Mouse (Mus musculus) adipocyte (in vitro differentiated cells): ENCODE measurements at regions not wholly inside any gene's neighbourhood (a gene's known extent, or its start where the extent isn't known, plus 50 kb on each side); places are given as distances from the start of the nearest gene placed in this dataset.

Experiments used
- DNase-seq: peaks from one replicate; pipeline ENCODE4 v3.0.0-alpha.2; 2016; ENCODE audit warnings: low spot score

DNA sequence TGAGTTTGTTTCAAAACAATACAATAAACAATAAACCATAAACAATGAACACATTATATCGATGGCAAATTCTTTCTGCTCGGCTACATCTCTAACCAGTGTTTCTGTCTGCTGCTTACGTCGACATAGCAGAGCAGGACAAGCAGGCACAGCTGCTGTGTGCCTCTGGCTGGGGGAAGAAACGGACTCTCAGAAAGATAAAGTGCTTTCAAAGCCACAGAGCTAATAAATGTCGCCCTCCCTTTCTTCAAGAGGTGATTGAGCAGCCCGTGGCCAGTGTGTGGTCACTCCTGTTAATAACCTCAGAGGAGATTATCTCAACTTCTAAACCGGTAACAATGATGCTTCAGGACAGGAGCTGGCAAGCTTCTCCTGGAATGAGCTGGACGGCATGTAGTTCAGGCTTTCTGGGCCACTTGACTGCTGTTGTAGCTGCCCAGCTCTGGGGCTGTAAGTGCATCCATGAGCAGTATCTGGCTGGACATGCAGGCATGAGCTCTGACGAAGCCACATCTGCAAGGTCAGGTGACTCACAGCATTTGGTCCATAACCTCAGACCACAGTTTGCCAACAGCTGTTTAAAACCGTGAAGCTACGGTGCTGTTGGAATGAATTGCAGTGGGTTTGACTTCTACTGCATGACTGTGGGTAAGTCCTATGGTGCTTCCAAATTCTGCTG, 55.6 kb downstream of the Evx1 start:
- DNase-seq, result no peak

DNA sequence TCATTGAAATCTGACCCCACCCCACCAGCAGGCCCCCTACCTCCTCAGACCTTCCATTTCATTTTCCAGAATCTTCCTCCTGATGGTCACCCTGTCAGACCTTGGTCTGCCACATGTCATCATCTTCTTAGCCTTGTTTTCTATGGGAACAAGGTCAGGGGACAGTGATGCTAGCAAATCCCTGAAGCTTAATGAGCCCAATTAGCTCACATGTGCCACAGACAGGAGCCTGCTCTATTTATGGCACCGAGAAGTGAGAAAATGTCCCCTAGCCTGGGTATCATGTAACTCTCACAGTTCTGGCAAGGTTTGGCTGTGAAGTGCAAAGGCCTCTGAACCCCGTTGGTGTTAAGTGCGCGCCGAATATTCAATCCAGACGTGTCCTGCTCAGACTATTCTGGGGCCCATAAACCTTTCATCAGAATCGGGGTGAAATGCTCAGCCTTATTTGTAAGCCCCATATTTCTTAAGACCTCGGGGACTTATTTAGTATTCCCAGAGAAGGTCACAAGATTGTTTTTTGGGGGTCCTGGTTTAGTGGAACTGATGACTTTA, 57.6 kb downstream of the Evx1 start:
- no peak for DNase-seq

DNA sequence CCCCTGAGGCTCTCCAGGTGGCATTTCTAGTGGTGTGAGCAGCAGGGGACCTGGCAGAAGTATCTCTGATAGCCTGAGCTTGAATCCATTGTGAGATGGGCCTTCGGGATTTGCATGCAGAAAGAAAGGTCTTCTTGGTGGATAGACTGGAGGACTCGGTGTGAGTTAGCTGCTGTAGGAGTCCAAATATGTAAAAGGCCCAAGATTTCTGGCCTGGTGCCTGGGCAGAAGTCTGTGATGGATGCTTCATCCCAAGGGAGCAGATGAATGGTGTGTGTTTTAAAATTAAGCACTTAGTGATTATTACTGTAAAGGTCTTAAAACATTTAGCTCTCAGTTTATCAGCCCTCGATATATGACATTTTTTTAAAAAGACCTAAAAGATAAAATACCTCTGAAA, 65.8 kb downstream of the Evx1 start:
- peak; percentile 86 for DNase-seq

DNA sequence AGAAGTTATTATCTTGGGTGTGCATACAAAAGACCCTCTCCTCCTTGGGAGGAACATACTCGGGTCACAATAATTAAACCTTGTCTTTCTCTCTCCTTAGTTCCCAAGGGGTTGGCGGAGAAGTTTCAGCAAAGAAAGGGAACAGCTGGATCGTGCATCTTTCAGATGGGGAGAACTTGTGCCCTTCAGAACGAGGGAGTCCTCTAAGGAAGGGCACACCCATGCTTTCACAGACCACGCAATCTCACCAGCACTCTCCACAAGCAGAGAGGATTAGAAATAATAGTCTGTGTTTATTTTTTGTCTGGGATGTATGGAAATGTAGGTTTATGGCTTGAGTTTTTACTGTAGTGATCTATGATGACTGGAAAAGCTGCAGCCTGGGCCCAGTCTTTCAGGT, 66.3 kb downstream of the Evx1 start:
- no peak for DNase-seq

DNA sequence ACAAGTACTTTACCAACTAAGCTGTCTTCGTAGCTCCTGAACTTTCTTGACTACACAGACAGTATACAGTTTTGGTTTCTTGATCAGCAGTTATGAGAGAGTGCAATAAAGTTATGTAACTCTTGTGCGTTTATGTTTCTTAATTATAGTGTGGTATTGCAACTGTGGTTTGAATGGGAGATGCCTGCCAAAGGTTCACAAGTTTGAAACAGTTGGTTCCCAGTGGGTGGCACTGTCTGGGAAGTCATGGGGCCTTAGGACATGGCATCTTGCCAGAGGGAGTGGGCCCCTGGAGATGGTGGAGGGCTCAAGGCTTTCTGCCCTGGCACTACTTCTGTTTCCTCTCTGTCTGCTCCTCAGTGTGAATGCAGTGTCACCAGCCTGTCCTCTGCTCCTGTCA, 71.7 kb downstream of the Evx1 start:
- DNase-seq, result peak; percentile 78

DNA sequence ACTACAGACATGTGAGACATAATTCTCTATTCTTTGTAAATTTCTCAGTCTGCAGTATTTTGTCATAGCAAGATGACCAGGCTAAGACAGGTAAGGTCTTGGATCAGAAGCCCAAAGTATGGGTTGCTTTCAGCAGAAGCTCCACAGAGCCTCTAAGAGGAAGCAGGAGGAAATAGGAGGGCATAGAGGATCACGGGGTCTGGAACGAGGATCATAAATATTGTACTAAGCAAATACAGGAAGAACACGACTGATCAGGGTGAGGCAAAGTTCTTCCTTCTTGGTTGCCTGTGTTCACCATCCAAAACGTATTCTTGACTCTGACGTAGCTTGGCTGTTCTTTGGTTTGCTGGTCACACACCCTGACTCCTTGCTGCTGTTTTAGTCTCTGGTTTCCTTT, 88.1 kb downstream of the Evx1 start:
- no peak for DNase-seq

DNA sequence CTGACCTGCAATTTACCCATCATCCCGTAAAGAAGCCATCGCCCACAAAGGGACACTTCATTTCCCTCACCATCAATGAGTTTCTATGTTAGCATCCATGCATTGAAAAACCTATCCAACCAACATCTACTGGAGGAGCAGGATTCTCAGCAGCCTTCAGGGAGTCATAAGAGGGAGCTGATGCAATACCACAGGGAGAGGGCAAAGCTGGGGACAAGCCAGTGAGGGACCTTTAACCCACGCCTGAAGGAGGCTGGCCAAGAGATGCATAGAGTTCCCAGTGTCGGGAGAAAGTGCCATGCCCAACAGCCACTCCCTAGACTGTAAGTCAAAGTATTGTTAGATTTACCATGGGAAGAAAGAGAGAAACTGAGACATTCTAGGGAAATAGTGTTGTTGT, 96.7 kb downstream of the Evx1 start:
- DNase-seq, result peak; percentile 80

DNA sequence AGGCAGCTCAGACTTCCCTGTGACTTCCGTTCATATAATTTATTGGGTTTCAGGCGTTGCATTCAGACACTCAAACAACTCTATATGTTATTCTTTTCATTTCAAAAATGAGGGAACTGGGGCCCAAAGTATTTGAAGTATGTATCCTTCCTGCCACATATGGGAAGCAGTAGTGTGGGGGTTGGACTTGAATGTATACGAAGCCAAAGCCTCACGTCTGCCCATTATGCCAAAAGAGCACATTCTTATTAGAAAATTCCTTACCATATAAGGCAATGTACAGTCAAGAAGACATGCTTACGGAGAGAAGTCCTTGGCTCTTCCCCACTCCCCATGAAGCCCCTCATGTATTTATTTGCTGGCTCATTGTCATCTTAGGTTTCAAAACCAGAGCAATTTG, 97.4 kb downstream of the Evx1 start:
- DNase-seq, result no peak

DNA sequence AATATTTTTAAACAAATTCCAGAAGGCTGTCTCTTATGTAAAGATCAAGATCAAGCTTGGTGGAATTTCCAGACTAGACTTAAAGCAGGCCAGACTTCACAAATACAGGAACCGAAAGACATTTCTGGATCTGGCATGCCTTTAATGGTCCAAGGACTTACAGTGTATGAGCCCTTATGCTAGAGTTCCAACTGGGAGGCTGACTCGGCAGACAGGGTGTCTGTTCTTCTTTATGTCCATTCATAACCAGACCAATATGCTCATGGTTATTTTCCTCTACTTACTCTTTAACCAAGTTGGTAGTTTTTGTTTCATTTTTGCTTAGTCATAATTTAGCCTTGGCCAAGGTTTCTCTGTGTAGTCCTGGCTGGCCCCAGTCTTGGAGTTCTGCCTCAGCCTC, 98.0 kb downstream of the Evx1 start:
- peak; percentile 90 for DNase-seq

DNA sequence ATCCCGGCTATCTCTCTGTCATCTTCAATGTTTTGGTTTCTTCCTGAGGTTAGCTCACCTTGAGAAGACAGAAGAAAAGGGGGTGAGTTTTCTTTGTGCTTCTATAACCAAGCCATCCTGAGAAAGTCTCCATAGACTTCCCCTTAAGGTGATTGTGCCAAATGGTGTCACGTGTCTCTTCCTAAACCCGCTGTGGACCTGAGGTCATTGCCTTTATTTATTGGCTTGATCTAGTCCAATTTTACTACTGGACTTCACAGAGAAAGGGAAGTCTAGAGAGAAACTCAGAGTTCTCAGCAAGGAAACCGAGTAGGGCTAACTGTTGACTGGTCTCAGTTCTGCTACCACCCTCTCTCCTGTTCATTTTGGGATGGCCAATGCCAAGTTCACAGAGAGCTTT, 100.3 kb downstream of the Evx1 start:
- no peak for DNase-seq

DNA sequence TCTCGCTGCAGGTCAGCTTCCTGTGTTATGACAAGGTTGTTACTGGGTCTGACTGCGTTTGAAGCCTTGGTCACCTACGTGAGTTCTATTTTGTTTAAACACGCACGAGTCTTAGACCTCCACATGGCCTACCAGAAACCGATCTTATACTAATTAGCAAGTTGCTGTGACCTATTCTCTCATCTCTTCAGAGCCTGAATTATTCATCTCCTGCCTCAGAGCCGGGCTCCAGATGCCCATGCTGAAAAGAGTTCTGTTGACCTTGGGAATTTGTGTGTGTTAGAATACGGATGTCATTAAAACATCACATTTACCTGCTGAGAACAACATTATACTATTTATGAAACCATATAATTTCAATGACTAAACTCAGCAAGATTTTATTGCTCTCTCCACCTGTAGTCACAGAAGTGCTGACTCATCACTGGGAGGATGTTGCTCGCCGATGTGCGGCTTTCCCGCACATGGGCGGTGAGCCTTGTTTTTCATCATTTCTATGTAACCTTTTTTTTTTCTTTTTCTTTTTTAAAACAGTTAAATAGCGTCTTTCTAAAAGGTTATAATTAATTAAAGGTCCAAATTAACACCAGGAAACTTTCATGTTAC, 102.1 kb downstream of the Evx1 start:
- no peak for DNase-seq

DNA sequence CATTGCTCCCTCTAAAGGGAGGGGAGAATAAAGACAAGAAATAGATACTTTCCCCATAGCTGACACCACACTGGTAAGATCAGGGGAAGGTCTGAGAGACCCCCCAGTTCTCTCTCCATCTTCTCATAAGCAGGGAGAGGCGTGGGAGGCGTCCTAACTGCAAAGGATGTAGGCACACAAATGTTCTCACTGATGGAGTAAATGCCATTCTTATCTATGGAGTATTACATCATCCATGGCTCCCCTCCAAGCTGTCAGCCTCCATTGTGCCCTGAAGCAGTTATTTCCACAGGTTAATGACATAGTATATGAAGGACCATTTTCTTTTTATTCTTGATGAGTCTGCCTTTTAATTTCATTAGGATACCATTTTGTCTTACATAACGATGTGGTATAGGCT, 103.2 kb downstream of the Evx1 start:
- no peak for DNase-seq

DNA sequence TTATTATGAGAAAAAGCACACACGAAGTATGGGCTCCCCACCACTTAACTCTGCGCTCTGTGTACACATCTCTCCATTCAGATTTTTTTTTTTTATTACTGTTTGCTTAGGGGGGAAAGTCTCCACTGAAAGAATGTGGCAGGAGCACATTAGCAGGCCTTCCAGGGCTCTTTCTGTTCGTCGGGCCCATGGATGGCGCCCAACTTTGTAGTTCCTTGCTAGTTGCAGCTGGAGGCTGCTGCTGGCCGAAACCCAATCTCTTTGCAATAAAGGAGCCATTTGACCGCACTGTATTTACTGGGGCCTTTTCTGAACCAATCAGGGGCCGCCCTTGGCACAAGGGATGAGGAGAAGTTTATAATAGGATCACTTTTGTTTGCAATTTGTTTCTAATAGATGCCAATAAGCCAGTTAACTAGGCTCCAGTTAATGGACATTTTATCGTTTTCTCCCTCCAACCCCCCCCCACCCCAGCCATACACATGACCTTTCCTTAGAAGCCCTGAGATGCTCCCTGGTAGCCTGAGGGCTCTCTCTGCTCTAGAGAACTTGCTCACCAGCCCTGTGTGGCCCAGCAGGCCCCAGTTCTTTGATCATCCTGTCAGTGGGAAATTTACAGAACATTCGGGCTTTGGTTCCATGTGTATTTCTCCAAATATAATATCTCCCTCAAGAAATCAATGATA, 104.3 kb downstream of the Evx1 start:
- no peak for DNase-seq

DNA sequence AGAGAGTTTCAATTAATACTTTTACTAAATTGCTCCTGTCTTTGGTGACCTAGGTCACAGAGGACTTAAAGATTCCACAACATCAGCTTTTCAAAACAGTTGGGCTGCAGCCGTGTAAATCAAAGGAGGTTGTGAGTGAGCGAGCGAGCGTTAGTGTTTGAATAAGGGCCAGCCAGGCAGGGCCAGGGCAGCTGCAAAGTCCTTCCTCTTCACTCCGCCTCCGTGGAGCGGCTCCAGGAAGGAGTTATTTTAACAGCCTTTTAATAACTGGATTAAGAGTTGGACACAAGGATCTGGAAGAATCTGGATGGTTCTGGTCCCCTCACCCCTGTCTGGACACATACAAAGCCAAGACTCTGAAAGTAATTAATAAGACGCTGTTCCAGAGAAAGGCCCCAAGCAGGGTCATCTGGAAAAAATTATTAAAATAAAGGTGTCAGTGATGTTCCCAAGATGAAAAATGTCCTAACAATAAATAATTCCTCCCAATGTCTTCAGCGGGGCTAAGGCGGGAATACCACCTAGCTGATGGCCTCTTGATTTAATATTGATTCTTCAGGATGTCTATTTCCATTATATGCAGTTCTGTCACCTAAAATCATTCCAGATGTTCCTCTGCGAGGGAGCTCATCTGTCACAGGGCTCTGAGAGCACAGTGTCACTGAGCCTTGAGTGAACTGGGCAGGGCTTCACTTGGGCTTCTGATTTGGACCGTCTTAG, 105.3 kb downstream of the Evx1 start:
- DNase-seq, result peak; percentile 47

DNA sequence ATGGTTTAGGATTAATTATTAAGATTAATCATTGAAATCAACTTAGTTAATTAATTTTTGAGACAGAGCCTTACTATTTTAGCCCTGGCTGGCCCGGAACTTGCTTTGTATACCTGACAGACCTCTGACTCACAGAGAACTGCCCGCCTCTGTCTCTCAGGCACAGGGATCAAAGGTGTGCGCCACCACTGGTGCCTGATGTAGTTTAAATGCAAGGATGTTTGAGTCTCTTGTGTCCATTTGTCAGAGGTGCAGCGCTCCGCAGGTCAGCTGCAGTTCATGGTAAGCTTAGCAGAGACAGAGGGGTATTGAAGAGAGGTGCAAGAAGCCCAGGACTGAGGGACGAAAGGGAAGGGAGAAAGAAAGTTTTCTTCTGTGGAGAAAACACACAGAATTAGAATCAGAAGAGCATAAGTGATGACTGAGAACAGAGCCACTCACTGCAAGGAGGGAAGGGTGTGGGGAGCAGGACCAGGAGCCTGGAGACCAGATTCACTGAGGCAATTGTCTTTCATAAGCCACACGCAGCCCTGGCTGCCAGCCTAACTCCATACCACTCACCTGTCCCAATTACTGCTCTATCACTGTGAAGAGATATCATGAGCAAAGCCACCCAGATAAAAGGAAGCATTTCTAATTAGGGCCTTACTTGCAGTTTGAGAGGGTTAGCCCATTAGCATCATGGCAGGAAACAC, 107.1 kb downstream of the Evx1 start:
- DNase-seq, result no peak

DNA sequence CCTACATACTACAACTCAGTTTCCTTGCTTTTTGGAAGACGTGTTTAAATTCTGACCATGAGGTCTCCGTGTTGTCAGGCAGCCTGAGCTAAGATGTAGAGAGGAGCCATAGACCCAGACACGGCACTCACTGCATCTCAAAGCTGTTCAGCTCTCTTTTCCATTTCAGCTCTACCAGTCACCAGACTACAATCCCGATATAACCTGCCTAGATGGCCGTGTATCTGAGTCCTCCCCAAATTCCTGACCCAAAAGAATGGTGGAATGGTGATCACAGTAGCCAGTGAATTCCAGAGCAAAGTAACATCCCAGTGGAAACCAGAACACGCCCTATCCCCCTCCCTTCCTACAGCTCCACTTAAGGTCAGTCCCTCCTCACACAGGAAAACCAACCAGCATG, 108.5 kb downstream of the Evx1 start:
- no peak for DNase-seq

DNA sequence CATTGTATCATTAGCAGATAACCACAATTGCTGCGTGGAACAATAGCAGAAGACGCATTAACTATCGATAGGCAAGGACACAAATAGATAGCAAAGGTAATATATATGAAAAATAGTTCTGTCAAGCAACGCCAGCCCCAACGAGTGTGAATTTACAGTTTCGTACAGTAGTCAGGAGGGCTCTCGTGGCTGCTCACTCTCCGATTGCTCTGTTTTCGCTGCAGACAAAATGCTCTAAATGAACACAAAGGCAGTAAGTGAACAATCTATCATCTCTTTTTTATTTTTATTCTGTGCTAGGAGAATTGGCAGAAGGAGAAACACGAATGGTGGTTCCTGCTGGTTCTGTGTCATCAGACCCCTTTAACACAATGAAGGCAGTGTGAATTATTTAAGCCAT, 109.4 kb downstream of the Evx1 start:
- DNase-seq, result no peak

DNA sequence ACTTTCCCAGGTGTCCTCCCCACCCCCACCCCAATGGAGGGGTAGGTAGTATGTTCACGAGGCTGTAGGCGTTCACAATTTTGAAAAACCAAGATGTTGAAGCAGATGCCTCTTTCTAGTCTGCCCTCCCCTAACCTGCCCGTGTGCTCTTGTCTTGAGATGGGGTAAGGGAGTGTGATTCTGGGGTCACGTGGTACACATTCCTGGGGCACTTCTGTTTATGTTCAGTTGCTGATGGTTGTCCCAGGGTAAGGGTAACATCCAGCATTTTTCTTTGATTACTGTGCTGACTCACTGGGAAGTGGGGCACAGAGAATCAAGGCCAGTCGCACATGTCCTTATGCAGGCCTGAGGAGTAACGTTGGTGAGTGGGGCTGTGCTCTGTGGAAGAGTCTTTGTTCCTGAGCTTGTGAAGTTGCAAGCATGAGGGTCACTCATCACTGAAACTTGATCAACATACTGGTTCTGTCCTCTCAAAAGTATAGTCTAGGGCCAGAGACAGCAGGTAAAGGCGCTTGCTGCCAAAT, 110.3 kb downstream of the Evx1 start:
- no peak for DNase-seq

DNA sequence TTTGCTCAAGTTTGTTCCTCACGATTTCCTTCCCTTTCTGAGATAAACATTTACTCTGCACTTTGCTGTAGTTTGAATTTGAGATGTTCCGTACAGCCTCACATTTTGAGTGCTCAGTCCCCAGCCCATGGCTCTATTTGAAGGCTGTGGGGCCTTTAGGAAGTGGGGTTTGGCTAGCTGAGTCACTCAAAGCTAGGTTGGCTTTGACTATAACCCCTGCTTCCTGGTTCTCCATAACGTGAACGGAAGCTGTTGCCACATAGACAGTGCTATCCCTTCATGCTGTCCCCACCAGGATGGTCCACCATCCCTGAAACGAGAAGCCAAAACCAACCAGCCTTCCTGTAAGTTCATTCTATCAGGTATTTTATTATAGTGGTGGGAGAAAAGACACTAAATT, 111.1 kb downstream of the Evx1 start:
- no peak for DNase-seq

DNA sequence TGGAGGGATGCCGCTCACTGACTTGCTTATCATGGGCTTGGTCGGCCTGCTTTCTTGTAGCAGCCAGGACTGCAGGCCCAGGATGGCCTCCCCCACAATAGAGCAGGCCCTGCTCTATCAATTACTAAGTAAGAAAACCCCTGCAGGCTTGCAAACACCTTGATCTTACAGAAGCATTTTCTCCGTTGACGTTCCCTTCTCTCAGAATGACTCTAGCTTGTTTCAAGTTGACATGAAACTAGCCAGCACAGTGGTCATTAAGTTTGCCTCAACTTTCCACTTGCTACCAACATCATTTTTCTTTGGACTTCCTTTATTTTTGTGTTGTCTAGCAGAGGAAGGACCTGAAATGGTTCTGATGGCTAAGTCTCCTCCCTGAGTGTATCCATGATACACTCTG, 111.8 kb downstream of the Evx1 start:
- DNase-seq, result no peak

DNA sequence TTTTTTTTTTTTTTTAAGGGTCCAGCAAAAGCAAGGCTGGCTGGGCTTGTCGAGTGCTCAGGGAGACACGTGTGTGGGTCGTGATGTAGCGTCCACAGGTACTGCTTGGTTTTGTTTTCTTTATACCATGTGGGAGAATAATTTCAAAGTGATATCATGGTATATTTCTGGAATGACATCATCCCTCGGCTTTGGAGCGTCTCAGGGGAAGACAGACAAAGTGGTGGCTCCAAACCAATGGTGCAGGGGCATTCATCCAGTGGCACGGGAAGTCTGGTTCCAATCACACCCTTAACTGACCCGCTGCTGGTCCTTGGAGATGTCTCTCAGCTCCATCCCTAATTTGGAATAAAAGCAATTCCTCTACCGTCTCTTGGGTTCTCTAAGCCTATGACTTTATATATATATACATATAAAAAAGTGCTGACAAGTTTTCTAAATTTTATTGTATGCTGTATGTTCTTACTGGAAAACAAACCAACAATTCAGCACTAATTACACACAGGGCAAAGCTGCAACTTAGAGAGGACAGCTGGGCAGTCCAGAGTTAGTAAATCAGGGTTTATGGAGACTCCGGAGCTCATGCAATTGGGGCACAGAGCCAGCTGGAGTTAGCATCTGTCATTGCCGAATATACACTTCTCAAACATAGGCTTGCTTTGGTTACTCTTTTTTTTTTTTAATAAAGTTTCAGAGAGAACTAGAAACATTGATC, 115.3 kb downstream of the Evx1 start:
- peak; percentile 53 for DNase-seq
